Mouse (Mus musculus): ENCODE results near the gene Mup19.
"Not testable (repeated sequence)": the region's sequence is repeated elsewhere in the genome, so short reads cannot be mapped to it uniquely, and the experiment has no call there.

Mup19 gene

DNA sequence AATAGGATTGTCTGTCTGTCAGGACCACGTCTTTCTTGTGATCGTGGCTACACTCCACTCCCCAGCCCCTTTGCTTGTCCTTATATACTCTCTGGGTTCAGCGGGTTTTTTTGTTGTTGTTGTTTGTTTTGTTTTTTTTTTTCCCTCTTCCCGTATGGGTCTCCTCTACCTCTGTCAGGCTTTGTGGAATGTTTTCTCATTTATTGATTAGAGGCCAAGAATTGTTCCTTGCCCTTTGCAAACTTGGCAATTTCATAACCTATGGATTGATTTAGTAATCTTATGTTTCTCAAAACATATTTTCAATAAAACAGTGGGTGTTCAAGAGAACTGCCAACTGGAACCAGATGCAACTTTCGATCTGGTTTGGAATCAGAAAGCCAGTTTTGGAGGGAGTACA lies at the start of gene Mup19:
TSS of gene Mup19 (minus strand) at position 101 of the 400 bp plus-strand sequence.
- not testable (repeated sequence) for DNase-seq (ENCODE audit: low read depth, low spot score)

DNA sequence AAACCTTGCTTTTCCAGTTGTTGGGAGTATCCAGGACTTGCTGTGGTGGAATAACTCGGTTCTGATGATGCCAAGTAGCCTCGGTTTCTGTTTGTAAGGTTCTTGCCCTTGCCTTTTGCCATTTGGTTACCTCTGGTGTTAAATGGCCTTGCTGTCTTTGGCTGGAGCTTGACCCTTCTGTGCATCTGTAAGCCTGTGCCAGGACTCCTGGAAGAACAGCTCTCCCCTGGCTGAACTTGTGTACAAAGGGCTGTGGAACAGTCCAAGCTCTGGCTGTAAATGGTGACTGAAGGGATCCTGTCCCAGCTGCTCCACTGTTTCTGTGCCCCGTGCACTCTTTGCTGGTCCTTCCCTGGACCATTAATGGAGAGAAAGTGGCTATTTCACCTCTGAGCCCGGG lies 47.1 kb upstream of the Mup19 start:
- no peak for DNase-seq (ENCODE audit: low read depth, low spot score)

DNA sequence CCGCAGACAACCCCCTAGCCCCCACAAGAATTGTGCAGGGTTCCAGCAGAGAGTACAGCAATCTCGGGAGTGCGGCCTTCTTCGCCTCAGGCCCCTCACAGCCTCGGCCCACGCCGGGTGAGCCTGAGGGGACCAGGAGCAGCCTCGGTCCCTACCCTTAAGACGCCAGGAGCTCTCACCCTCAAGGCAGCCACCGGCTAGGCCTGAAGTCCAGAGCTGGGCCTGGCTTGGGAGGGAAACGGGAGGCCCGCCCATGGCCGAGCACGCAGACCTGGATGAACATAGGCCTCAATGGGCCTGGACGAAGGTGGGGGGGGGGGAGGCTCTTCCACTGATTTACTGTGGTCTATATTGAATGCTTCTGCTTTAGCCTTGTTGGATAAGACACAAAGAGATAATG lies 41.1 kb upstream of the Mup19 start:
- no peak for DNase-seq (ENCODE audit: low read depth, low spot score)

DNA sequence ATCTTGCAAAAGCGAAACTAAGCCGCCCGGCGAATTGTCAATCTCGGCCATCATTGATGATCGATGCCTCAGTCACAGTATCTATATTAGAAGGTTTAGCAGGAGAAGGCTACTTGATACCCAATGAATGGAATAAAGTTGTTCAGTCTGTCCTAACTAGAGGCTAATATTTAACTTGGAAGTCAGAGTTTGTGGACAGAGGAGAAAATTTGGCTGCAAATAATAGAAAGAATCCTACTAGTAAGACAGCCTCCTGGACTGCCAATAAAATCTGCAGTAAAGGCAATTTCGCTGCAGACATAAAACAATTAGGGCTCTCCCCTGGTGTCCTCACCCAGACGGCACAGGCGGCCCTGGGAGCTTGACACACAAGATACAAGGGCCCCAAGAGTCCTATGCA lies 40.5 kb upstream of the Mup19 start:
- DNase-seq (ENCODE audit: low read depth, low spot score): not testable (repeated sequence)

DNA sequence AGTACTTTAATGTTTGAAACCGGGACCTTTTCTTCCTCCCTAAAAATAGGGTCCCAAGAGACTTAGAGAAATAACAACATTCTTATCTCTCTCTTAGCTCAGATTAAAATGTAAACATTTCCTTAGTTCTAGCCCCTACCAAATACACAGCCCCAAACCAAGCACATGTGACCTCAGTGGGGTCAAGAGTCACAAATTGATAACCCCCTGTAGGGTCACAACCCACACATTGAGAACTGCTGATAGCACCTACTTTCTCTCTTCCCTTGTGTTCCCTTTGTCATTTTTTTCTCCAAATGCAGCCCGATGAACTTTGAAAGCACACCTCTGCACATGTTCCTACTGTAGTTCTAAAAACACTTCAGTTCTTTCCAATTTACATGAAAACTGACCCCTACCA lies 33.5 kb upstream of the Mup19 start:
- no peak for DNase-seq (ENCODE audit: low read depth, low spot score)

DNA sequence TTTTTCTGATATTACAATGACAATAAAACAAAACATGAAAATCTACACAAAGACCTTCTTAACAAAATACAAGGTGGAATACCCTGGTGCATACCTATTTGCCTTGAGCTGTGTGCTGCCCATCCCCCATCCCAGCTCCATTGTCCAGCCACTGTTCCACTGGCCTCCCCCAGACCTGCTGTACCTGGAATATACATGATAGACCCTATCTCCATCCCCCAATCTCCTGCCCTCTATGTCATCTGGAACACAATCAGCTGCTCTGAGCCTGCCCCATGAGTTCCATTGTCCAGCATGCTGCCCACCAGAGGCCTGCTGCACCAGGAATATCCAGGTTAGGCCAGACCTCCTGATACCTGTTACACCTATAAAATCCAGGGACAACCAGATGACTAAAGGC lies 31.4 kb upstream of the Mup19 start:
- DNase-seq (ENCODE audit: low read depth, low spot score): no peak

DNA sequence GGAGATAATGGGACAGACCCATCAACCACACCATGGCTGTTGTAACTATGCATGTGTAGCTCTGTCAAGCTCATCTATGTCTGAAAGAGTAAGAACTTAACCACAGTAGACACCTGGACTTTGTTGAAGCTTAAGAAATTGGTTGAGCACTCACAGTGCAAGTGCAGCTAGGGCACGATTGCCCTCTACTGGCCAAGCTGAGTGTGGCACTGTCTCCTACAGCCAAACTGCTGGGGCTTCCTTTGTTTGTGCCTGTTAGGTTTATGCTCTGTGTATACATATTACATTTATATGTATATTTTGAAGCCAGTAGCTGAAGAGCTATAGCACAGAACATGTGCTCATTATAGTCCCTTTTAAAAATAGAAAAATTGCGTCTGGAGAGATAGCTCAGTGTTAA lies 29.1 kb upstream of the Mup19 start:
- peak; percentile 91 for DNase-seq (ENCODE audit: low read depth, low spot score)

DNA sequence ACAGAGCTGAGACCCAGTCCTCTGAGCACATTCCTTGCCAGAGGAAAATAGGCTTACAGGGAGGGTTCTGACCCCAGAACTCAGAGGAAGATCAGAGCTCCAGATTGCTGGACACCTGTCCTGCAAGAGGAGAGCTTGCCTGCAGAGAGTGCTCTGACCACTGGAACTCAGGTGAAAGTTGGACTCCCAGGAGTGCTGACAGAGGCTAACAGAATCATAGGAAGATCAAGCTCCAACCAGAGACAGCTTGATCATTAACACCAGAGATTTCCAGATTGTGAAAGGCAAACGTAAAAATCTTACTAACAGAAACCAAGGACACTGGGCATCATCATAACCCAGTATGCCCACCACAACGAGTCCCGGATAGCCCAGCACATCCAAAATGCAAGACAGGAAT lies 26.9 kb upstream of the Mup19 start:
- DNase-seq (ENCODE audit: low read depth, low spot score): not testable (repeated sequence)

DNA sequence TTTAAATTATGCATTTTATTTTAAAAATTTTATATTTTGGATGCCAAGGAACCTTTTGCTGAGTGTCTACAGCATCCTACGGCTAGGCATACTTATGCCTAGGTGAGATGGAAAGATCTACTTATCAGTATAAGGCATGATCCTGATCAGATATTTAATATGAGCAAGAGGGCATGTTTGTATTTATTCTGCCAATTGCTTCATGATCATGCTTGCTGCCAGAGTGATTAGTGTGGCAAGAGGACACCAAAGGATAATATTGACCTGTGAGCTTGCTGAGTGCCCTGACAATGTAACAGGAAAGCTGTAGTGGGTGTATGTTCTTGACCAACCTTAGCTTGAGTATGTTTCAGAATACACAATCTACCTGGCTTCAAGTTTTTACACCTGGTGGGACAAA lies 7.6 kb upstream of the Mup19 start:
- not testable (repeated sequence) for DNase-seq (ENCODE audit: low read depth, low spot score)

DNA sequence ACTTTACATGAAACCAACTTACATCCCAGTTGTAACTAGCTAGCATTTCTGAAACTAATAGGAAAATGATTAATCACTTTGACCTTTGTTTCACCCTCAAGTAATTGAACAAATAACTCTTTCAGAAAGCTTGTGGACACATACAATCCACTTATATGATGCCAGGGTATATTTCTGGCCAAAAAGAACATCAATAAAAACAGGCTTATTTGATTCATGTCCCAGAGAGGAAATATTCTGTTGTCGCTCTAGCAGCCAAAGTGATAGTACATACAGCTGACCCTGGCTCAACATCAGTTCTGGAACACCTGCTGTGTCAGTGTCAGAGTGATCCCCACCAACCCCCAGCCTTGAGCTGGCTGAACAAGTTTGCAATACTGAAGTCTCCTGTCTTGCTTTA lies 2.2 kb upstream of the Mup19 start:
- DNase-seq (ENCODE audit: low read depth, low spot score): not testable (repeated sequence)

All from A20 (cell line).